Mouse (Mus musculus): ENCODE measurements around the gene Brf1.

The Brf1 gene

GRCm38 (mm10) chr12:112940238-112940637, 60.3 kb downstream of the Brf1 start:
- in situ Hi-C loops (cut with MboI, MseI), result no loop called here

- in situ Hi-C loops (cut with MboI, MseI), result no loop called here
Measured at GRCm38 (mm10) chr12:112938873-112939565, 61.5 kb downstream of the Brf1 start.

GRCm38 (mm10) chr12:112938366-112938765, 62.1 kb downstream of the Brf1 start:
- in situ Hi-C loops (cut with MboI, MseI), result no loop called here

- in situ Hi-C loops (cut with MboI, MseI), result no loop called here
Measured at GRCm38 (mm10) chr12:112937906-112938305, 62.6 kb downstream of the Brf1 start.

- in situ Hi-C loops (cut with MboI, MseI), result no loop called here
Measured at GRCm38 (mm10) chr12:112932647-112933046, 67.9 kb downstream of the Brf1 start.

GRCm38 (mm10) chr12:112929562-112930352, 70.7 kb downstream of the Brf1 start, which contains the start of gene Jag2:
Gene Jag2 (minus strand): TSS chr12:112929776.
- in situ Hi-C loops (cut with MboI, MseI), result loop anchor here (10.0 kb wide), 1 partner anchor 1275 kb away; no protein-coding TSS in a partner anchor

GRCm38 (mm10) chr12:112928401-112929241, 71.9 kb downstream of the Brf1 start:
- in situ Hi-C loops (cut with MboI, MseI), result loop anchor here (10.0 kb wide), 1 partner anchor 1276 kb away; no protein-coding TSS in a partner anchor

- in situ Hi-C loops (cut with MboI, MseI), result loop anchor here (10.0 kb wide), 1 partner anchor 1278 kb away; no protein-coding TSS in a partner anchor
Measured at GRCm38 (mm10) chr12:112927265-112927664, 73.2 kb downstream of the Brf1 start.

GRCm38 (mm10) chr12:112925950-112926349, 74.6 kb downstream of the Brf1 start:
- in situ Hi-C loops (cut with MboI, MseI), result loop anchor here (10.0 kb wide), 1 partner anchor 1279 kb away; no protein-coding TSS in a partner anchor

GRCm38 (mm10) chr12:112922541-112922940, 78.0 kb downstream of the Brf1 start:
- in situ Hi-C loops (cut with MboI, MseI), result loop anchor here (10.0 to 25.0 kb wide), 2 partner anchors 810 to 1282 kb away; partner anchors contain the start of gene Aspg

GRCm38 (mm10) chr12:112921518-112921917, 79.0 kb downstream of the Brf1 start:
- in situ Hi-C loops (cut with MboI, MseI), result loop anchor here (10.0 to 25.0 kb wide), 2 partner anchors 809 to 1283 kb away; partner anchors contain the start of gene Aspg

- in situ Hi-C loops (cut with MboI, MseI), result loop anchor here (25.0 kb wide), 1 partner anchor 806 kb away; the partner anchor contains the start of gene Aspg
Measured at GRCm38 (mm10) chr12:112917906-112918305, 82.6 kb downstream of the Brf1 start.

- in situ Hi-C loops (cut with MboI, MseI), result loop anchor here (25.0 kb wide), 1 partner anchor 805 kb away; the partner anchor contains the start of gene Aspg
Measured at GRCm38 (mm10) chr12:112917486-112917885, 83.0 kb downstream of the Brf1 start.

- in situ Hi-C loops (cut with MboI, MseI), result loop anchor here (25.0 kb wide), 1 partner anchor 805 kb away; the partner anchor contains the start of gene Aspg
Measured at GRCm38 (mm10) chr12:112916698-112917400, 83.7 kb downstream of the Brf1 start.

- in situ Hi-C loops (cut with MboI, MseI), result loop anchor here (25.0 kb wide), 1 partner anchor 803 kb away; the partner anchor contains the start of gene Aspg
Measured at GRCm38 (mm10) chr12:112915587-112915986, 84.9 kb downstream of the Brf1 start.

- in situ Hi-C loops (cut with MboI, MseI), result loop anchor here (25.0 kb wide), 1 partner anchor 802 kb away; the partner anchor contains the start of gene Aspg
Measured at GRCm38 (mm10) chr12:112914527-112914926, 86.0 kb downstream of the Brf1 start.

- in situ Hi-C loops (cut with MboI, MseI), result loop anchor here (25.0 kb wide), 1 partner anchor 801 kb away; the partner anchor contains the start of gene Aspg
Measured at GRCm38 (mm10) chr12:112912951-112913745, 87.4 kb downstream of the Brf1 start.

GRCm38 (mm10) chr12:112911701-112912100, 88.8 kb downstream of the Brf1 start:
- in situ Hi-C loops (cut with MboI, MseI), result loop anchor here (25.0 kb wide), 1 partner anchor 799 kb away; the partner anchor contains the start of gene Aspg

Data from T-helper 1 cell (primary cell).